Mouse (Mus musculus) testis, postnatal 10 days (tissue): ENCODE measurements at regions not wholly inside any gene's neighbourhood (a gene's known extent, or its start where the extent isn't known, plus 50 kb on each side); places are given as distances from the start of the nearest gene placed in this dataset.

Experiments
- DNase-seq: peaks from one replicate; pipeline ENCODE4 v3.0.0; 2021; ENCODE audit warnings: low spot score

DNA sequence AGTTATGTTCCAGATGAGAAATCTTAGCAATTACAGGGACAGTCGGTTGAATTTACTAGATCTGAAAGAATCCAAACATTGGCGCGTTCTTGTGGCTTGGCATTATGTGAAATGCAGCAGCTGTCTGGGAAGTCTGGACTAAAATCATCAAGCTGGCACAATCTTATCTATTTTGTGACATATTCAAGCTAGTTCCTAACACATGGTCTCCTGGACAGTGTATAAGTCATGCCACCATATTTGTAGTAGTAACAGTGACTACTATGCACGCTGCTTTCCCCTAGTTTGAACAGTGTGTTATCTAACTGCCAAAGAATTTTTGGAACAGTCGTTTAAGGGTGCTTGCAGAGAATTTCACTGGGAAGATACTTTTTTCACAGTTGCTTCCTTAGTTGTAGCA, 396.8 kb downstream of the Ppp1r3a start:
- no peak for DNase-seq
